Mouse (Mus musculus): Measurements from ENCODE around the gene Mtmr14. TPM values are rescaled to one million over a fixed set of nuclear protein-coding genes. Genes with fewer than 3 reads are reported as not detected.

The Mtmr14 gene
- total and polyA plus RNA-seq, 3 experiments, result 63.9 to 88.0 (median 81.0) TPM

- in situ Hi-C loops (cut with MboI; ENCODE audit: low pct_ligation_motif_present, low pct_unique_long_range_greater_than_20kb, low sequenced_read_pairs), result no loop called here
- H3K4me3 ChIP-seq (replicated peaks in 1 of 3; ENCODE audit: low read depth in 2 of 3, low read length in 2 of 3, poor library complexity in 1 of 3), result no peak within 1 kb of the TSS
- H3K79me2 ChIP-seq (replicated peaks; ENCODE audit: control insufficient read depth, extremely low read depth, insufficient read depth, poor library complexity, severe bottlenecking), result no peaks in the 10 kb centered on the region
- H3K4me2 ChIP-seq (ENCODE audit: insufficient read depth, low read depth, poor library complexity, severe bottlenecking), result no peak within 1 kb of the TSS
- no peaks in the 10 kb centered on the region for H3K9me3 ChIP-seq (replicated peaks; ENCODE audit: low read length)
- peak; percentile 23 for DNase-seq (ENCODE audit: extremely low read depth)
- peaks cover 0 to 8% of the 10 kb centered on the region in 2 experiments; a peak in 2 of 4 replicates for H3K4me1 ChIP-seq (ENCODE audit: control insufficient read depth in 1 of 2, insufficient read depth in 2 of 2)
- peaks cover 27 to 47% of the 10 kb centered on the region in 2 experiments for H3K36me3 ChIP-seq (replicated peaks in 1 of 2; ENCODE audit: control insufficient read depth in 1 of 2, insufficient read depth in 1 of 2, low read length in 1 of 2)
- H3K27ac ChIP-seq (ENCODE audit: insufficient read depth, low read depth), result no peak within 1 kb of the TSS
- dilution Hi-C loops (cut with MboI; ENCODE audit: extremely low pct_ligation_motif_present, extremely low pct_unique_long_range_greater_than_20kb, low sequenced_read_pairs), result no loop called here
- H3K9ac ChIP-seq (ENCODE audit: insufficient read depth, low read depth), result no peak within 1 kb of the TSS
- no peaks in the 10 kb centered on the region for H3K27me3 ChIP-seq (replicated peaks)
- TF ChIP-seq NRF1 (IDR thresholded peaks at IDR 0.05; ENCODE audit: low read depth, low read length), result no peak
- TF ChIP-seq POLR2AphosphoS2 (IDR thresholded peaks at IDR 0.05; ENCODE audit: low read depth, low read length), result no peak
- TF ChIP-seq PAX5 (IDR thresholded peaks at IDR 0.05; ENCODE audit: low read length), result no peak
- no peak for TF ChIP-seq NELFE (IDR thresholded peaks at IDR 0.05; ENCODE audit: low read depth, low read length)
- no peak for TF ChIP-seq ZMIZ1 (IDR thresholded peaks at IDR 0.05; ENCODE audit: low read depth, low read length)
- no peak for TF ChIP-seq SMC3 (IDR thresholded peaks at IDR 0.05; ENCODE audit: low read depth, low read length)
- TF ChIP-seq JUND (conservative IDR thresholded peaks at IDR 0.05; ENCODE audit: low read depth, low read length), result no peak
- no peak for TF ChIP-seq POLR2A (IDR thresholded peaks at IDR 0.05; ENCODE audit: low read depth, low read length)
- TF ChIP-seq RCOR1 (conservative IDR thresholded peaks at IDR 0.05; ENCODE audit: low read depth, low read length), result no peak
- TF ChIP-seq USF2 (conservative IDR thresholded peaks at IDR 0.05; ENCODE audit: low read depth, low read length), result no peak
- TF ChIP-seq KAT2A (IDR thresholded peaks at IDR 0.05; ENCODE audit: insufficient replicate concordance, low read length), result no peak
- TF ChIP-seq CHD1 (IDR thresholded peaks at IDR 0.05; ENCODE audit: low read depth, low read length), result no peak
Observed at GRCm38 (mm10) chr6:113282101-113282802, 44.6 kb downstream of the Mtmr14 start, which contains the start of gene Cpne9. Cpne9 (plus strand) TSS chr6:113282307.

GRCm38 (mm10) chr6:113282969-113283368, 45.3 kb downstream of the Mtmr14 start:
- Histone ChIP-seq H3K4me1 (ENCODE audit: control insufficient read depth in 1 of 2, insufficient read depth in 2 of 2) (peaks cover 0 to 8% of the 10 kb centered on the region in 2 experiments; a peak in 2 of 4 replicates), H3K27ac (ENCODE audit: insufficient read depth, low read depth) (no peak overlapping the region), H3K27me3 (replicated peaks) (no peaks in the 10 kb centered on the region), H3K79me2 (replicated peaks; ENCODE audit: control insufficient read depth, extremely low read depth, insufficient read depth, poor library complexity, severe bottlenecking) (no peaks in the 10 kb centered on the region), H3K9me3 (replicated peaks; ENCODE audit: low read length) (no peaks in the 10 kb centered on the region), H3K4me2 (ENCODE audit: insufficient read depth, low read depth, poor library complexity, severe bottlenecking) (no peak overlapping the region), H3K9ac (ENCODE audit: insufficient read depth, low read depth) (no peak overlapping the region), H3K4me3 (replicated peaks in 1 of 3; ENCODE audit: low read depth in 2 of 3, low read length in 2 of 3, poor library complexity in 1 of 3) (no peak overlapping the region), H3K36me3 (replicated peaks in 1 of 2; ENCODE audit: control insufficient read depth in 1 of 2, insufficient read depth in 1 of 2, low read length in 1 of 2) (peaks cover 22 to 40% of the 10 kb centered on the region in 2 experiments)
- TF ChIP-seq RCOR1 (conservative IDR thresholded peaks at IDR 0.05; ENCODE audit: low read depth, low read length), result no peak
- no peak for TF ChIP-seq ZMIZ1 (IDR thresholded peaks at IDR 0.05; ENCODE audit: low read depth, low read length)
- TF ChIP-seq MEF2A (IDR thresholded peaks at IDR 0.05; ENCODE audit: borderline replicate concordance, low read depth, low read length), result no peak
- no peak for TF ChIP-seq USF2 (conservative IDR thresholded peaks at IDR 0.05; ENCODE audit: low read depth, low read length)
- DNase-seq (ENCODE audit: extremely low read depth), result no peak
- dilution Hi-C loops (cut with MboI; ENCODE audit: extremely low pct_ligation_motif_present, extremely low pct_unique_long_range_greater_than_20kb, low sequenced_read_pairs), result no loop called here
- in situ Hi-C loops (cut with MboI; ENCODE audit: low pct_ligation_motif_present, low pct_unique_long_range_greater_than_20kb, low sequenced_read_pairs), result no loop called here
